Mouse (Mus musculus) spleen, embryonic (tissue): ENCODE results near the gene Trp53i11.

Source experiments
- CTCF ChIA-PET: fragments of 350-600 bp; sonication (Branson Sonifier 250); formaldehyde crosslinking; loops from one replicate; lab custom pipeline; 2022; lab: Charles Lee

Trp53i11 gene

GRCm38 (mm10) chr2:93170845-93171200, 16.5 kb upstream of the Trp53i11 start:
- CTCF ChIA-PET: no interaction called here

- CTCF ChIA-PET: no interaction called here
These were observed 15.4 kb upstream of the Trp53i11 start for GRCm38 (mm10) chr2:93171929-93172328.

- CTCF ChIA-PET: no interaction called here
These were observed 14.9 kb upstream of the Trp53i11 start for GRCm38 (mm10) chr2:93172460-93172859.

- CTCF ChIA-PET: interaction anchor here (0.6 kb wide), 1 partner anchor 13 kb away, joined by 3 read pairs; no protein-coding TSS in a partner anchor
These were observed 13.2 kb upstream of the Trp53i11 start for GRCm38 (mm10) chr2:93174159-93174558.

GRCm38 (mm10) chr2:93175278-93175677, 12.1 kb upstream of the Trp53i11 start:
- CTCF ChIA-PET: no interaction called here

GRCm38 (mm10) chr2:93175721-93176120, 11.6 kb upstream of the Trp53i11 start:
- CTCF ChIA-PET: no interaction called here

- CTCF ChIA-PET: no interaction called here
These were observed 11.1 kb upstream of the Trp53i11 start for GRCm38 (mm10) chr2:93176193-93176798.

GRCm38 (mm10) chr2:93176871-93177667, 10.3 kb upstream of the Trp53i11 start:
- CTCF ChIA-PET: no interaction called here

GRCm38 (mm10) chr2:93177668-93178312, 9.6 kb upstream of the Trp53i11 start:
- CTCF ChIA-PET: no interaction called here

GRCm38 (mm10) chr2:93178313-93178677, 9.1 kb upstream of the Trp53i11 start:
- CTCF ChIA-PET: interaction anchor here (1.1 kb wide), 1 partner anchor 14 kb away, joined by 3 read pairs; no protein-coding TSS in a partner anchor

GRCm38 (mm10) chr2:93179603-93180002, 7.7 kb upstream of the Trp53i11 start:
- CTCF ChIA-PET: interaction anchor here (0.6 to 1.1 kb wide), 2 partner anchors 15 to 81 kb away, joined by 3 to 6 read pairs; no protein-coding TSS in a partner anchor

- CTCF ChIA-PET: interaction anchor here (0.6 to 1.0 kb wide), 2 partner anchors 50 to 82 kb away, joined by 3 to 6 read pairs; no protein-coding TSS in a partner anchor
These were observed 7.1 kb upstream of the Trp53i11 start for GRCm38 (mm10) chr2:93180077-93180844.

GRCm38 (mm10) chr2:93182859-93183258, 4.5 kb upstream of the Trp53i11 start:
- CTCF ChIA-PET: no interaction called here

GRCm38 (mm10) chr2:93188020-93188760, 842 bp downstream of the Trp53i11 start:
- CTCF ChIA-PET: interaction anchor here (1.0 to 2.0 kb wide), 2 partner anchors 11 to 21 kb away, joined by 3 to 7 read pairs; no protein-coding TSS in a partner anchor

- CTCF ChIA-PET: interaction anchor here (1.0 kb wide), 1 partner anchor 21 kb away, joined by 3 read pairs; no protein-coding TSS in a partner anchor
These were observed 1.6 kb downstream of the Trp53i11 start for GRCm38 (mm10) chr2:93188761-93189458.

- CTCF ChIA-PET: interaction anchor here (0.5 to 1.1 kb wide), 2 partner anchors 60 to 65 kb away, joined by 3 read pairs; no protein-coding TSS in a partner anchor
These were observed 3.6 kb downstream of the Trp53i11 start for GRCm38 (mm10) chr2:93190771-93191487.

- CTCF ChIA-PET: interaction anchor here (1.1 kb wide), 1 partner anchor 60 kb away, joined by 3 read pairs; no protein-coding TSS in a partner anchor
These were observed 4.3 kb downstream of the Trp53i11 start for GRCm38 (mm10) chr2:93191488-93192181.

- CTCF ChIA-PET: interaction anchor here (1.1 to 1.2 kb wide), 2 partner anchors 25 to 61 kb away, joined by 3 read pairs; no protein-coding TSS in a partner anchor
These were observed 4.8 kb downstream of the Trp53i11 start for GRCm38 (mm10) chr2:93192182-93192560.
